Mouse (Mus musculus): ENCODE data around the gene Gm21915.

Gene Gm21915

GRCm38 (mm10) chr9:40717182-40717874, 46.9 kb downstream of the Gm21915 start:
- DNase-seq (ENCODE audit: low read depth, low spot score), result no peak

DNA sequence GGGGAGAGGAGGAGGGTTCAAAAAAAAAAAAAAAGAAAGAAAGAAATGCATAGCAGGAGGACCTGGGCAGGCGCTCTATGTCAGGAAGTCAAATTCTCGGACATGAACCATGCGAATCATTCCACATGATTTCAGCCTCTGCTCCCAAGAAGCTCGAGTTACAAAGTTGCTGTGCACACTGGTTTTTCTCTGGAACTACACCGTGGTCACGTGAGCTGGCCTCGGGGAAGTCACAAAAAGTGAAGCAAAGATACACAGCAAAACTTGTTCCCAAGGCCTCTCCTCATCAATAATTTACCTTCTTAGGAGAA, 47.4 kb downstream of the Gm21915 start:
- DNase-seq (ENCODE audit: low read depth, low spot score), result no peak
